Mouse (Mus musculus) kidney, postnatal 4 days (tissue): ENCODE measurements around the gene Gm10553.
"Not testable (repeated sequence)": the region's sequence is repeated elsewhere in the genome, so short reads cannot be mapped to it uniquely, and the experiment has no call there.

Experiments
- DNase-seq, 2 experiments: peaks; one replicate each; pipeline ENCODE4 v3.0.0; 2021; ENCODE audit warnings: mixed read lengths in 2 of 2

Gene Gm10553

DNA sequence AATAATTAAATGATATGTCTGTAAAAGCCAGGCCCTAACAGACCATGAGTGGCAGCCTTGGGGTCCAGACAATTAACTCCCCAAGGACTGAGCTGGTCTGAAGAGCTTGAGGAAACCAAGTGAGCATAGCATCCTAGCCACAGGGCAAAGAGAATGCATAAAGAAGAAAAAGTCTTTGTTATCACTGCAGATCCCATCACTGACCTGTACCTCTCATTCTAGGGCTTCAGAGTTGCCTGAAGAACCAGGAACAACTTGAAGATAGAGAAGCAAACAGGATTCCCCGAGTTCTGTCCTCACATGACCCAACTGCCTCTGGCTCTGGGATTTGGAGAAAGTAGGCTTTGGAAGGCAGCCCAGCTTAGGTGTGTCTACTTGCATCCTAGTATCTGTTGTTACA, at the start of gene Gm10553:
Gm10553 (plus strand) TSS at position 301 of the 400 bp plus-strand sequence.
- DNase-seq: not testable (repeated sequence)

DNA sequence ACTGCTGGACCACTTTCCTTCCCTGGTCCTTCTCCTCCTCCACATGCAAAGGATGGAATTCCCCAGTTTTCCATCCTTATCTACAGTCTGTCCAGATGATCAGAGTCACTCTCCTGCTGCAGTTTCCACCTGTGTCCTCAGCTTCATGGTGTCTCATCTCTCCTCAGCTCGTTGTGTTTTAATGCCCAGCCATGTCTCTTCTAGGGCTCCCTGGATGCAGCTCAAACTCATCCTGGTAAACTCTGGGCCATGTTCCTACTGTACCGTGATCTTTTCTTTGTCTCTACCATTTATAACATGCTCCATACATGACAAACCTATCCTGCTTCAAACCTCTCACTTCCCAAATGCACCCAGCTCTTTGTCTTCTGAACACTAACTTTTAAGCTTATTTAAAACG, 28.3 kb upstream of the Gm10553 start:
- DNase-seq: not testable (repeated sequence)

DNA sequence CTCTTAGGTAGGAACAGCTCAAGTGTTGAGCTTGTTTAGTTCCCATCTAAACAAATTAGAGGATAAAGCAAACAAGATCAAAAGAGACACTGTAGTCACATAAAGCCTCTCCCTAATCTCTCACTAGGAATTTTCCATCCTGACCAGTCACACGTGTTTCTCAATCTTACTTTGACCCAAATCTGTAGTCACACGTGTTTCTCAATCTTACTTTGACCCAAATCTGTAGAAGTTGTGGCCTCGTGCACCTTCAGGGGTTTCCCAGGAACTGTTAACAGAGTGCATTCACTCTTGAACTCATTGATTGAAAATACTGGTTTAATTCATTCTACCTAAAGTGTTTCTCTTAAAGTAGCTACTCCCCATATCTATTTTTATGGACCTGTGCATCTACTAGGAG, 26.9 kb upstream of the Gm10553 start:
- DNase-seq: not testable (repeated sequence)

DNA sequence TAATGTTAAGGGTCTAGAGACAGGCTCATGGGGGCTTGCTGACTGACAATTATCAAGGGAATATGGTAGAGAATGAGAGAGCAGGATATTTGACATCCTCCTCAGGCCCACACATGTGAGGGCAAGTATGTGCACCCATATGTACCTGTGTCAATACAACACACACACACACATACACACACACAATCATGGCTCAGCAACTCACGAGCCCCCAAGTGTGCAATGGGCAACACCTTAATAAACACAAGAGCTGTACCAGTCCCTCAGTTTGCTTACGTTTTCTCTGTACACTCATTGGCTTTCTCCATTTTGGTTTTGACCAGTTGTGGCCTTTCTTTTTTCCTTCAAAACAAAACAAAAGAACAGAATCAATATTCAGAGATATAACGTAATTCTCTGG, 15.2 kb upstream of the Gm10553 start:
- not testable (repeated sequence) for DNase-seq

DNA sequence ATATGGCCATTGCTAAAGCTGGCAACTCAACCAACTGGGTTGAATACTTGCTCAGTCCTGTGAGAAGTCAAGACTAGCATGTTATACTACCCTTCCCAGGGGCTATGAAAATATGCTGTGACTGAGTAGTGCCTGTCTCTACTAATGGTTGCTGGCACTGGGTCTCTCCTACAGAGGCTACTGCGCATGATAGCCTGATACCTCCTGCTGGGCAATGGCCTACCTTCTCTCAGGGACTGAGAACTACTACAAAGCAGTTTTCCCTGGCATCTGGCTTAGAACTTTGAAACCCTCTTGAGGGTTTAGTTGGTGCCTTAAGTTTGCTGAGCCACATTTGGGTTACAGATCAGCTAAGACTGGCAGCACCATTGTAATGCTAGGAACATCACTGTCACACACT, 13.8 kb upstream of the Gm10553 start:
- not testable (repeated sequence) for DNase-seq

DNA sequence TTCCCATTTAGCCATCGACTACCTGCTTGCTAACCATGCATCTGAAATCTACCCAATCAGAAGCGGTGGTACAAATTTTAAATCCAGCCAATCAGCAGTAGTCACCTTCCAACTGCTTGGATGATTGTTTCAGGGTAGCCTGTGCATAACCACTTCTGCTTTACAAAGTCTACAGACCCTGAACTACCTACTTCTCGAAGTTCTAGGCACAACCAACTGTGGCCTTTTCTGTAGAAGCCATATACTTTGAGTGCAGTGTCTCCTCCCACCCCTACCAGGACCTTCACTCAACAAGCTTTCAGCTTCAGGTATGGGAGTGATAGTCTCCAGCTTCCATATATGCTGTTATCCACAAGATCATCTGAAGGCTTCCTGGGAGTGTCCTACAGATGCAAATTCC, 7.8 kb upstream of the Gm10553 start:
- not testable (repeated sequence) for DNase-seq

DNA sequence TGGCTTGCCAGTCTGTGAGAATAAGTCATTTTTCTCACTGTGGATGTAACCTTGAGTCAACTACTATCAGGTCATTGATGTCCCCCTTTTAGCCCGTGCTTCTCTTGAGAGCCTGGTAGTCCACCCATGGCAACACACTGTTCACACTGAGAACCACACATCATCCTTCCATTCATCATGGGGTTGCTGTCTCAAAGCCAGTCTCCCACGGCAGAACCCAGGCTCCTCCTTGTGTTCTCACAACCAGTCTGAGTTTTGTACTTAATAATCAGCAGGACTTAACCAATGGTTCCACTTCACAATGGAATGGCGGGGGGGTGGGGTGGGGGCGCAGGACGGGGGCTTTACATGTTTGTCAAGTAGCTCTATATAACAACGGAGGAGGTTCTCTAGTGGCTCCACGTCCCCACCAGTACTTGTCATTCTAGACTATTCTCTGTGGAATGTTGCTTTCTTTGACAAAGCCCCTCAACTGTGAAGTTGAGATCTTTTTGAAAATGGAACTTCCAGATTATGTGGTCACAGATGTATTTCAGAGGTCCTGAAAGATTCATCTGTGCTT, 6.9 kb upstream of the Gm10553 start:
- not testable (repeated sequence) for DNase-seq

DNA sequence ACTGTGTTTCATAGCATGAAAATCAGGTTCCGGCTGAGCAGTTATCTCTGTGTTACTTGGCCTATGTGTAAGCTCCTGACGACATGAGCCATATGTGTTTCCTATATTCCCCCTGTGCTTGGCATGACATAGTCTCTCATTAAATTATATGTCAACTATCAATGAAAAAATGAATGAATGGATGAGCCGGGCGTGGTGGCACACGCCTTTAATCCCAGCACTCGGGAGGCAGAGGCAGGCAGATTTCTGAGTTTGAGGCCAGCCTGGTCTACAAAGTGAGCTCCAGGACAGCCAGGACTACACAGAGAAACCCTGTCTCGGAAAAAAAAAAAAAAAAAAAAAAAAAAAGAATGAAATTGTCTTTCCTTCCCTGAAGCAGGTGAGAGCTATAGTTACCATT, 883 bp upstream of the Gm10553 start:
- DNase-seq: not testable (repeated sequence)

DNA sequence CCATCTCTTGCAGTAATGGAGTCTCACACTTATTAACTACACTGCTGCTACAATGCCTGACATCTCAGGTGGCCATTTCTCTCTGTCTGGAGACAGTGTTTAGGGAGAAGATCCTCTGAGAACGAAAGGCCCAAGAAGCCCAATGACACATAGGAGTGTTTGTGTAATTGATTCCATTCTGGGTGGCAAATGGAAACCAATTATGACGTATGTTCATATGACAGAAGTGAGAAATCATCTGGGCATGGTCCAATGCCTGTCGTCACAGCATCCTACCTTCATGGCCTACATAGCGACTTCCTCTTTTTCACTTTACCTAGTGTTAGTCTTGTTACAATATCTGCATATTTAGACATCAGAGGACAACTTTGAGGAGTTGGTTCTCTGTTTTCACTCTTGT, 1.8 kb downstream of the Gm10553 start:
- DNase-seq: not testable (repeated sequence)

DNA sequence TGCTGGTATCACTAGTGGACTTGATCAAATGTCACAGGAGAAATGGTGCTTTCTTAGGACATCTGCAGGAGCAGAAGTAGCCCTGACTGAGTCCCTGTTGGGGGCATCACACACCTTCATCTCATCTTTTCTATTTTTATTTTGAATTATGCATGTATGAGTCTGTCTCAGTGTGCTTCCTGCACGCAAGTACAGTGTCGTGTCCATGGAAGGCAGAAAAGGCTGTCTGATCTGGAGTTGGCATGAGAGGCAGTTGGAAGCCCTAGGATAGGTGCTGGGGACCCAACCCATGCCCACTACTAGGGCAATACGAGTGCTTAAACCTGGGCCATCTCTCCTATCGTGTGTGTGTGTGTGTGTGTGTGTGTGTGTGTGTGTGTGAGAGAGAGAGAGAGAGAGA, 5.4 kb downstream of the Gm10553 start:
- DNase-seq: not testable (repeated sequence)

DNA sequence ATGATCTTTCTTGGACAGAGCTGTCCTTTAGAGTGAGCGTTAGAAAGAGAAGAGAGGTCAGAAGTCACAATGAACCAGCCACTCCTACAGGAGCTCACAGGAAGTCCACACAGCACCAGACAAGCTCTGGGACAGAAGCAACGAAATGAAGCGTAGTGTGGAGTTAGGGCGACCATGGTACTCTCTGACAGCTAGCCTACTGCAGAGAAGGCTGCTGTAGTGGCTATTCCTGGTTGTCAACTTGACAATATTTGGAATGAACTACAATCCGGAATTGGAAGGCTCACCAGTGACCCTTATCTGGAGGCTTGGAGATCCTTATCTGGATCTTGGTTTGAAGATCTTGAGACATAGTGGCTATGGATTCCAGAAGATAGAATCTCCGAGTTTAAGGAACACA, 6.0 kb downstream of the Gm10553 start:
- not testable (repeated sequence) for DNase-seq

DNA sequence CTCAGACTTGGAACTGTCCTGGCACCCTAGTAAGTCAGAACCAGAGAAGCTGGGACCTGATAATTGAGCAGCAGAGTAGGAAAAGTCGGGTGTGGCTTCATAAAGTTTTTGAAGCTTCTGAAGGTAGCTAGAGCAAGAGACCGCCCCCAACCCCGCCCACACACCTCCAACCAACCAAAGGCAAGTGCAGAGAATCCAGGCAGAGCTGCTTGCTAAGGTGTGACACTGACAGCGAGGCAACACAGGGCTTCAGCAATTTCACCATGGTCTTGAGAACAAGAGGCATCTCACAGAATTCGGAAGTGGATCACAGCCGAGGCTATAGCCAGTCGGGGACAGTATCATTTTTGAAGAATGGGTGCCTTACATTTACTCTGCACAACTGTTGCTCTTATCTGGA, 9.8 kb downstream of the Gm10553 start, which contains the start of gene A530032D15Rik:
A530032D15Rik (minus strand) TSS at position 101 of the 400 bp plus-strand sequence.
- DNase-seq: not testable (repeated sequence)

DNA sequence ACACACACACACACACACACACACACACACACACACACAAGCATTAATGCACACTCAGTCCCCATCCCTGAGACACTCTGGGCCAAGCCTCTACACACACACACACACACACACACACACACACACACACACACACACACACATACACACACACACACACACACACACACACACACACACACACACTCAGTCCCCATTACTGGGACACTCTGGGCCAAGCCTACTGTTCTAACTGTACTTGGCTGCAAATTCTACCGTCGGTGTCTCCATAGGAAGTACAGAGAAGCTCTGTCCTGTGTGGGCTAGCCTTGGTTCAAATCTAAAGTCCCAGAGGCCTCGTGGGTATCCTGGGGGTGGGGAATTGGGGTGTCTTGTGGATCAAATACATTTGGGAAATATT, 10.9 kb downstream of the Gm10553 start:
- not testable (repeated sequence) for DNase-seq

DNA sequence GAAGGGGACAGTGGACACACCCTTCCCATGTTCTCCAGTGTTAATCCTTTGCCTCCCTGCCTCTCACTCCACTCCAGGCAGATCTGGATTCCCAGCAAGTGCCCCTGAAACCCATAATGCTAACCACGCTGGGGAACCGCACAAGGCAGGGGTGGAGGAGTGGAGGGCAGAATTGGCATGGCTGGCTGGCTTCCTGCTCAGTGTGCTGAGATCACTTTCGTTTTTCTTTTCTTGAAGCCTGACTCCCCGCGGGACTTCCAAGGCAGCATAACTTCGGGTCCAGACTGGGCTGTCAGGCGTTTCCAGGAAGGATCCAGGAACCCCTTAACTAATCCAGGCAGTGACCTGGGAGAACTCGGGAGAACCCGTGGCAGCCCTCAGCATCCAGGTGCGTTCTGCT, 11.6 kb downstream of the Gm10553 start:
- peak in 1 of 2 experiments; percentile 19 for DNase-seq

DNA sequence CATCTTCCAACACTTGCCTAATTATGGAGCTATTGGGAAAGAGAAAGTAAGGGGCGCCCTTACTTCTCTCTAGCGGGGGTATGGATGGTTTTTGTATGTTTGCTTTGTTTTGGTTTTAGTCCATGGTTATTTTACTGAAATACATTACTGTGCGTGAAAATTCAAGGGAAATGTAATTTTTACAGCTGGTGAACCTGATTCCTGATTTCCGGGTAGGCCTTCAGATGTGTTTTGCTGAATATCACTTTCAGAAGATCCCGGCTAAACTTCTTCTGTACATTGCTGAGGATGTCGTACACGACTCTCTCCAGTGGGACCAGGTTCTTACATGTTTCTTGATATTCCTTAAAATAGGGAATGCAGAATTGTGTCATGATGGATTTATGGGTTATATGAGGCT, 12.3 kb downstream of the Gm10553 start:
- not testable (repeated sequence) for DNase-seq

DNA sequence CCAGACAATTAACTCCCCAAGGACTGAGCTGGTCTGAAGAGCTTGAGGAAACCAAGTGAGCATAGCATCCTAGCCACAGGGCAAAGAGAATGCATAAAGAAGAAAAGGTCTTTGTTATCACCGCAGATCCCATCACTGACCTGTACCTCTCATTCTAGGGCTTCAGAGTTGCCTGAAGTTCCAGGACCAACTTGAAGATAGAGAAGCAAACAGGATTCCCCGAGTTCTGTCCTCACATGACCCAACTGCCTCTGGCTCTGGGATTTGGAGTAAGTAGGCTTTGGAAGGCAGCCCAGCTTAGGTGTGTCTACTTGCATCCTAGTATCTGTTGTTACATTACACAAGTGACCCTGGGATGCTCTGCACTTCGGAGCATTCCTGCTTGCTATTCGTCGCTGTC, 12.9 kb downstream of the Gm10553 start:
- DNase-seq: not testable (repeated sequence)

DNA sequence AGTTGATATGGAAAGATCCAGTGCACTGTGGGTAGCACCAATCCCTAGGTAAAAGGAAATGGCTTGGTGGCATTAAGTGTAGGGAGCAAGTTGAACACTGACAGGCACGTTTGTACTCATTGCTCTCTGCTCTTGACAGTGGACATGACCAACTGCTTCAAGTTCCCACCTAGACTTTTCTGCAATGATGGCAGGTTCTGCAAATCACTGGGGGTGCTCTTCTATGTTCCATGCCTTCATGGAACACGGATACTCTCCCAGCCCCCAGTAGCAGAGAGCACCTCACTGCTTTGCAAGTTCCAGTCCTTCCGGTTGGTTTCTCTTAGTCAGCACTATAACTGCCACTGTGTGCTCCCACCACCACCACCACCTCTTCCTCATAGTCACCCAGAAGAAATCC, 14.1 kb downstream of the Gm10553 start:
- not testable (repeated sequence) for DNase-seq

DNA sequence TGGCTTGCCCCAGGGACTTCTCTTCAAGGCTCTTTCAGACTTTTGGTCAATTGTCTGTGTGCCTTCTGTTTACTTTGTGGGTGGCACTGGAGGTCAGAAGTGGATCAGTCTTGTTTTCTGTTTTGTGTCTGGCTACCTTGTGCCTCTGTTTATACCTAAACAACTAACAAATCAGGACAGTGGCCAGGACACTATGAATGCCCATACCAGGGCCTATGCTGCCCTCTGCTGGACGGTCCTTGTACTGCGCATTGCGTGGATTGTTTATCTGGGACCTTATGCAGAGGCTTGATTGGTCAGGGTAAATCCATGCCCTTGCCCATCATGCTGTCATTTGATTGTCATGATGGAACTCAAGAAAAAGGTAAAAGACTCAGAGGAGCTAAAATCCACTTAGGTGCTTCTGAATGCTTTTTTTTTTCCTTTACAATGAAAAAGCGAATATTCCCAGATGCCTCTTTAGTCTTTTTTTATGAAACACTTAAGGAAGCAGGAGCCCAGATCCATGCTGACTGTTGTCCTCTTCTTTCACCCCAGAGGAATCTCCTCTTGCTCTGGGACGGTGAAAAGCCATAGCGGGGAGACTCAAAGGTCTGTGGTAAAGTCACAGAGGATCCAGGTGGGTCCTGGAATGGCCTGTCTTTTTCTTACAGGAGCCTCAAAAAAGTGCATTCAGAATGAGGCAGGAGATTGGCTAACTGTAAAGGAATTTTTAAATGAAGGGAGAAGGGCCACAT, 14.9 kb downstream of the Gm10553 start:
- DNase-seq: peak; percentile 38 to 51

DNA sequence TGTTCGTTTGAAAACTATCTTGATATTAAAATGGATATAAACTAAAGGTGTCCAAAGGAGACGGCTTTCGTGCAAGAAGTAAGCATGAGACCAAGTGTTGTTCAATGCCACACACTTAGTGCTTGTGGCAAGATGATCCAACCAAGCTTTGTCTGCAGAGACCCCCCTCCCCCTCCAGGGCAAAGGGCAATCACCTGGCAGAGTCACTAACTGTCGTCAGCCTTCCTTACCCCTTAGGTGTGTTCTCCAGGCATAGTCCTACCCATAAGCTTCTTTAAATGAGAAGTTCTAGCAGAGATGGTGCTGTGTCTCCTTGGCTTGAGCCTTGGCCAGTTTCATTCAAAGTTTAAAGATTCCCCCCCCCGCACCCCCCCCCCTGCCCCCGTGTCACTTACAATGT, 17.6 kb downstream of the Gm10553 start:
- DNase-seq: not testable (repeated sequence)

DNA sequence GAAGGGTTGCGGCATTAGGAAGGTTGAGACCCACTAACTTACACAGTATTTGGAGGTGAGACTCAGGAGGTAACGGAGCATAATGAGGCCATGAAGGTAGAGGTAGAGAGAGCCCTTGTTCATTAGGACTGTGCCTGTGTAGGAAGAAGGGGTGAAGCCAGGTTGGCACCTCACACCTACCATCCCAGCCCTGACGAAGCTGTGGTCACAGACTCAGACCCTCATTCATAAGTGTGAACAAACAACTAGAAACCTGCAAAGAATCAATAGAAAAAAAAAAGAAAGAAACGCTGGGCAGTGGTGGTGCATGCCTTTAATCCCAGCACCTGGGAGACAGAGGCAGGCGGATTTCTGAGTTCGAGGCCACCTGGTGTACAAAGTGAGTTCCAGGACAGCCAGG, 18.4 kb downstream of the Gm10553 start:
- DNase-seq: not testable (repeated sequence)

DNA sequence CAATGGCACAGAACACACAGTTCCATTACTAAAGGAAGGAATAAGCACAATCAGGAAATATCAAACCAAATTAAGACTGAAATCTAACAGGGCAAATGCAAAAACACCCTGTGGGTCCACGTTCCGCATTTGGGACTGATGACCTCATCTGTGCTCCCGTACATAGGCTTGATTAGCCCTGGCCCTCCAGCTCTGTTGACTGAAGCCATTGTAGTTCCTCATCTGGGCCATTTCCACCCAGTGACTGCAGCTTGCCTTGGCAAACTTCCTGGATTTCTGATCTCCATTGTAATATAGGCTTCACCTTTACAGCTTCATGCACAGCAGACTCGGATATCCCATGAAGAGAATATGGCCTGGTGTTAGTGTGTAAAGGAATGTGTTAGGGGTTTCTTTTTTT, 21.9 kb downstream of the Gm10553 start:
- not testable (repeated sequence) for DNase-seq

DNA sequence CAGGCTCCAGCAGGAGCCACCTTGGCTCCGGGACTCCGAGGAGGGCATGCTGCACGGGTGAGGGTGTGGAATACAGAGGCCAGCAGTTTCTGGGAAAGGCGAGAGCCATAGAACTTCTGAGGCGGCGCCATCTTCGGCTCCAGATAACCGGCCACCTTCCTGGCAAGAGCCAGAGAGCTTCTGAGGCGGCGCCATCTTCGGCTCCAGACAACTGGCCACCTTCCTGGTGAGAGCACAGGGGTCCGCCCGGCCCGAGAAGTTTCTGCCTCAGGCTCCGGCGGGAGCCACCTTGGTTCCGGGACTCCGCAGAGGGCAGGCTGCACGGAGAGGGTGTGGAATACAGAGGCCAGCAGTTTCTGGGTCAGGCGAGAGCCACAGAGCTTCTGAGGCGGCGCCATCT, 33.7 kb downstream of the Gm10553 start:
- not testable (repeated sequence) for DNase-seq
